ENCODE assay signal across 16 mouse cellular contexts in the genomic region with DNA sequence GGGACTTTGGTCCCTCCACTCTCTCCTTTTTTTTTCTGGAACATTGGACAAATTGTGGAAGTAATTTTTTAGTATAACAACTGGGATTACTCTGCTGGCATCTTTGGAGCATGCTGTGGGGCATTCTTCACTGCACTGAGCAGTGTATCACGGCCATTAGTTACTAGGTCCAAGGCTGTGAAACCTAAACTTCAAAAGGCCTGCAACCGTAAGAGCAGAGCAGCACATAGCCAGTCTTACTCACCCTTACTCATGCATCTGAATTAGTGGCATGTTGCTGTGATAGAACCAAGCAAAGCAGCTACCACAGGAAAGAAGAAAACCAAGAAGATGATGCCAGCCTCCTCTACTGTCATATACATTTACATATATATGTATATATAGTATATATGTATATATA.
"Had no signal": no experiment of that assay in that cellular context is flagged by ENCODE, and none has a peak within 500 bp of the region (broad histone marks: within the 10 kb centered on the region; RNA-seq: fewer than 3 reads in every experiment).

No protein-coding gene starts in this region.

- H3K4me3 ChIP-seq: lung, embryonic 15.5 days; megakaryocyte, embryonic 14.5 days; midbrain, embryonic 12.5 days; neural tube, embryonic 12.5 days had no signal

- H3K9ac ChIP-seq: lung, embryonic 15.5 days; midbrain, embryonic 12.5 days; neural tube, embryonic 12.5 days had no signal

- H3K27ac ChIP-seq: macrophage; midbrain, embryonic 12.5 days; neural tube, embryonic 12.5 days had no signal

- H3K4me2 ChIP-seq: lung, embryonic 15.5 days; midbrain, embryonic 12.5 days; neural tube, embryonic 12.5 days had no signal

- ATAC-seq: lung, postnatal 0 days; midbrain, embryonic 16.5 days had no signal

- H3K9me3 ChIP-seq: lung, embryonic 15.5 days; megakaryocyte, embryonic 14.5 days; midbrain, embryonic 12.5 days; neural tube, embryonic 12.5 days had no signal

- DNase-seq: lung, adult 18-20 months; lung, postnatal 14 days; lung, postnatal 36 days; midbrain, embryonic 14.5 days; right cerebral cortex, postnatal 14 days; spleen, adult 18-20 months; thymus, adult 18-20 months; thymus, postnatal 14 days; thymus, postnatal 36 days had no signal

- H3K27me3 ChIP-seq: lung, embryonic 15.5 days; megakaryocyte, embryonic 14.5 days; midbrain, embryonic 12.5 days; neural tube, embryonic 12.5 days had no signal

- H3K36me3 ChIP-seq: lung, embryonic 15.5 days; midbrain, embryonic 12.5 days; neural tube, embryonic 12.5 days had no signal
